Mouse (Mus musculus): Measurements from ENCODE around the gene Ubox5. TPM values are rescaled to one million over a fixed set of nuclear protein-coding genes. Genes with fewer than 3 reads are reported as not detected.

Gene Ubox5
- total RNA-seq, 2 experiments from 2014 or later: 10.0 to 12.5 TPM

GRCm38 (mm10) chr2:130632416-130632815 lies 2.6 kb upstream of the Ubox5 start:
- intact Hi-C loops (cut with DNase I): no loop called here

DNA sequence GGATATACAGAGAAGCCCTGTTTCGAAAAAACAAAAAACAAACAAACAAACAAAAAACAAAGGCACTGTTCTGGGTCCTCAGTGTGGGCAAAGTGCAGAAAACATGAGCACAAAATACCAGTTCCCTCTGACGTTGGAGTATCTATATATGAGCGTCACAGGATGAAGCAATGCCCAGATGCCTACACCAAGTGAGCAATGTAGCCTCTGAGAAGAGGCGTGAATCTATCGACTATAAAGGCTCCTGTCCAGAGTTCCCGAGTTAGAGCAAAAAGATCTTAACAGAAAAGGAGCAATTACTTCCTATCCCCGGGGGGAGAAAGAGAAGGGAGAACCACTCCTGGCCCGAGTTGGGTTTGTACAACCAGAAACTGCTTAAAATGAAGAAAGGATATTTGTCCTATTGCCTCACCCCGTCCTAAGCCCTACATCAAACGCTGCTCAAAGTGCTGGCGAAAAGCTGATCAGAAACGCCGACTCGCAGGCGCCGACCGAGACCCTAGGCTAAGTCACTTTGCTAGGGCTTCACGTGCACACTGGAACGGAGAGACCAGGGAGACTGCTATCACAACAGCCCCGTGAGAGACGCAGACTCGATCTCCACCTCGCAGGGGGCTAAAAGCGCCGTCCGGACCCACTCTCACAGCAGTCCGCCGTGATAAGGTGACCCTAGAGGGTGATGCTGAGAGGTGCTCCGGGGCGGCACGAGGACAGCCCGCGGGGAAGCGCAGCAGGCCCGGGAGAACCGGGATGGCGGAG lies 579 bp downstream of the Ubox5 start:
- intact Hi-C loops (cut with DNase I): no loop called here
- no peak for DNase-seq (ENCODE audit: extremely low spot score in 1 of 2, low spot score in 2 of 2)
- Histone ChIP-seq H3K27ac (peak overlapping the region; percentile 85), H3K4me3 (peak overlapping the region; percentile 68)
- no peak for TF ChIP-seq CTCF (IDR thresholded peaks at IDR 0.05)

More at GRCm38 (mm10) chr2:130632416-130632815, 2.6 kb upstream of the Ubox5 start:
- Histone ChIP-seq H3K27ac (peak overlapping the region; percentile 17; the same call in 1 of the 2 replicates), H3K4me3 (no peak overlapping the region)
- DNase-seq (ENCODE audit: extremely low spot score in 1 of 2, low spot score in 2 of 2): no peak
- no peak for TF ChIP-seq CTCF (IDR thresholded peaks at IDR 0.05)

DNA sequence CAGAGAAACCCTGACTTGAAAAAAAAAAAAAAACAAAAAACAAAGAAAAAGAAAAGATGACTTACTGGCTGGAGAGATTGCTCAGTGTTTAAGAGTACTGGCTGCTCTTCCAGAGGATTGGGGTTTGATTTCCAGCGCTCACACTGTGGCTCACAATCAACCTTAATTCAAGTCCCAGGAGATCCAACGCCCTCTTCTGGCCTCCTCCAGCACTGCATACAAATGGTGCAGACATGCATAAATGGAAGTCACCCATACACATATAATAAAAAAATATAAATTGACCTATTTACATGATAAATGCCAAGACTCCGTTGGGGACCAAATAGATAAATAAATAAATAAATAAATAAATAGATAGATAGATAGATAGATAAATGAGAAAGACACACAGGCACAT lies 1.4 kb downstream of the Ubox5 start:
- Histone ChIP-seq H3K27ac (no peak overlapping the region), H3K4me3 (no peak overlapping the region)
- TF ChIP-seq CTCF (IDR thresholded peaks at IDR 0.05): peak; percentile 19; the same call in 1 of the 2 replicates
- intact Hi-C loops (cut with DNase I): no loop called here
- DNase-seq (ENCODE audit: extremely low spot score in 1 of 2, low spot score in 2 of 2): no peak

- Histone ChIP-seq H3K27ac (no peak overlapping the region), H3K4me3 (no peak overlapping the region)
- DNase-seq (ENCODE audit: extremely low spot score in 1 of 2, low spot score in 2 of 2): no peak
- intact Hi-C loops (cut with DNase I): no loop called here
- no peak for TF ChIP-seq CTCF (IDR thresholded peaks at IDR 0.05)
Measured at GRCm38 (mm10) chr2:130618972-130619371, 10.9 kb downstream of the Ubox5 start.

DNA sequence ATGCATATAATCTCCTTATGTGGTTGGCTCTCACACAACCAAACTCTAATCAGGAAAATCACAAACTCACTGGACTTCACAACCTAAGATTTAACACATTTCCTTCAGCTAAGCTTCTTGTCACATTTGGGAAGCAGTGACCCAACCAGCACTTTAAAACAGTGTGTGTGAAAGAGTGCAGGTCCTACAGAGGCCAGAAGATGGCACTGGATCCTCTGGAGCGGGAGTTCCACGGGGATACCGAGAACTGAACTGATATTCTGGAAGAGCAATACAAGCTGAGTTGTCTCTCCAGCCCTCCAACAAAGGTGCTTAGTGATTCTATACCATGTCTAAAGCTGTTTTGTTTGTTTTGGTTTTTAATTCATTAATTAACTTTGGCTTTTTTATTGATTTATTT lies 16.7 kb downstream of the Ubox5 start:
- peak; percentile 49 for TF ChIP-seq CTCF (IDR thresholded peaks at IDR 0.05)

GRCm38 (mm10) chr2:130602195-130602594 lies 27.6 kb downstream of the Ubox5 start:
- intact Hi-C loops (cut with DNase I): no loop called here
- no peak for TF ChIP-seq CTCF (IDR thresholded peaks at IDR 0.05)
- no peak for DNase-seq (ENCODE audit: extremely low spot score in 1 of 2, low spot score in 2 of 2)
- Histone ChIP-seq H3K27ac (no peak overlapping the region), H3K4me3 (no peak overlapping the region)

More for the DNA sequence above, 16.7 kb downstream of the Ubox5 start:
- Histone ChIP-seq H3K27ac (no peak overlapping the region), H3K4me3 (no peak overlapping the region)
- intact Hi-C loops (cut with DNase I): no loop called here
- no peak for DNase-seq (ENCODE audit: extremely low spot score in 1 of 2, low spot score in 2 of 2)

GRCm38 (mm10) chr2:130598399-130598798 lies 31.4 kb downstream of the Ubox5 start:
- H3K27ac ChIP-seq: no peak overlapping the region
- intact Hi-C loops (cut with DNase I): no loop called here

DNA sequence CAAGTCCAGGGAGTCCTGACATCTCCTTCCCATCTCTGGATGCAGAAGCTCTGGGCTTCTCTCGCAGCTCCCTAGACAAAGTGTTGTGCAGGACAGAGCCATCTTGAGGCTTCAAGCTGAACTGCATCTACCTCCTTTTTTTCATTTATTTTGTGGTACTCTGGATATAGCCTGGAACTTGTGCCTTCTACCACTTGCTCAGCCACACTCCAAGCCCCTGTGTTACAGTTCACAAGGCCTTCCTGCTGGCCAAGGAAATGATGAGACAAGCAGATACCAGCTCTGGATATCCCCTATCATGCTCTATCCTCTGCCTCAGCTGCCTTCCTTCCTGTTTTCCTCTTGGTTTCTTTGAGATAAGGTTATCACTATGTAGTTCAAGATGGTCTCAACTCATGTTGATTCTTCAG lies 32.2 kb downstream of the Ubox5 start:
- Histone ChIP-seq H3K27ac (no peak overlapping the region), H3K4me3 (no peak overlapping the region)
- no peak for DNase-seq (ENCODE audit: extremely low spot score in 1 of 2, low spot score in 2 of 2)
- TF ChIP-seq CTCF (IDR thresholded peaks at IDR 0.05): peak; percentile 83
- intact Hi-C loops (cut with DNase I): no loop called here

More at GRCm38 (mm10) chr2:130598399-130598798, 31.4 kb downstream of the Ubox5 start:
- no peak overlapping the region for H3K4me3 ChIP-seq
- DNase-seq (ENCODE audit: extremely low spot score in 1 of 2, low spot score in 2 of 2): no peak
- no peak; the same call in 1 of the 2 replicates for TF ChIP-seq CTCF (IDR thresholded peaks at IDR 0.05)

DNA sequence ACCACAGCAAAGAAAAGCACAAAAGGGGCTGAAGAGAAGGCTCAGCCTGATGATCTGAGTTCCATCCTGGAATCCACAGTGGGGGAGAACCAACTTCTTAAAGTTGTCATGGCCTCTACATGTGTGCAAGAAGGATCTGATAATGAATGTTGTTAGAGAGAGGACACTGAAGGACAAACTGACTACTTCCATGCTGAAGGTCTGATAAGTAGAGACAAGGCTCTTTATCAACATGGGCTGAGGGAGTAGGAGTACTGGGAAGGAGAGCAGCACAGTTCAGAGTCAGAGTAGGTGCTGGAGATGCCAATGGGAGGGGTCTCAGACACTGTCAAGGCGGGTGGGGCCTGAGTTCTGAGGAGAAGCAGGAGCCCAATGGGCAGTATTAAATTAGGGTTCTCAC lies 34.2 kb downstream of the Ubox5 start:
- intact Hi-C loops (cut with DNase I): no loop called here
- H3K27ac ChIP-seq: no peak overlapping the region
- no peak for TF ChIP-seq CTCF (IDR thresholded peaks at IDR 0.05)
- no peak for DNase-seq (ENCODE audit: extremely low spot score in 1 of 2, low spot score in 2 of 2)
- H3K4me3 ChIP-seq: no peak overlapping the region

DNA sequence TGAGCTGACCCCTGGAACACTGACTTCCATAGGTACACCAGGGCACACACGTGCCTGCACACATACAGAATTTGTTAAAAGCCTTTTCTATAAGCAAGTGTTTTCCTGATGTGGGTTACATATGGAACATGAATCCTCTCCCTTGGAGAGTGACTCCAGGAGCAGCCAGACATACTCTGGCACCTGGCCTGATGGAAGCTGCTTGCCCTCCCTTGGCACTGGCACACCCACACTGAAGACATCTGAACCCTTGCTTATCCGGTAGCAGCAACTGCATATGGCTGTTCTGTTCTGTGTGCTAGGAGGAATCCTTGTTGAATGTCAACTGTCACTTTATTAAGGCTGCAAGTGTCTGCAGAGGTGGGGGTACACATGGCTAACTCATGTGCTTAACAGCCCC lies 38.8 kb downstream of the Ubox5 start:
- no peak overlapping the region for H3K27ac ChIP-seq
- no peak for TF ChIP-seq CTCF (IDR thresholded peaks at IDR 0.05)
- intact Hi-C loops (cut with DNase I): no loop called here
- H3K4me3 ChIP-seq: no peak overlapping the region
- no peak for DNase-seq (ENCODE audit: extremely low spot score in 1 of 2, low spot score in 2 of 2)

GRCm38 (mm10) chr2:130589761-130590160 lies 40.1 kb downstream of the Ubox5 start:
- no peak for TF ChIP-seq CTCF (IDR thresholded peaks at IDR 0.05)
- Histone ChIP-seq H3K4me3 (no peak overlapping the region), H3K27ac (no peak overlapping the region)
- intact Hi-C loops (cut with DNase I): no loop called here
- no peak for DNase-seq (ENCODE audit: extremely low spot score in 1 of 2, low spot score in 2 of 2)

- no peak overlapping the region for H3K27ac ChIP-seq
- DNase-seq (ENCODE audit: extremely low spot score in 1 of 2, low spot score in 2 of 2): no peak
- intact Hi-C loops (cut with DNase I): no loop called here
- H3K4me3 ChIP-seq: no peak overlapping the region
- TF ChIP-seq CTCF (IDR thresholded peaks at IDR 0.05): no peak
Measured at GRCm38 (mm10) chr2:130589157-130589556, 40.7 kb downstream of the Ubox5 start.

DNA sequence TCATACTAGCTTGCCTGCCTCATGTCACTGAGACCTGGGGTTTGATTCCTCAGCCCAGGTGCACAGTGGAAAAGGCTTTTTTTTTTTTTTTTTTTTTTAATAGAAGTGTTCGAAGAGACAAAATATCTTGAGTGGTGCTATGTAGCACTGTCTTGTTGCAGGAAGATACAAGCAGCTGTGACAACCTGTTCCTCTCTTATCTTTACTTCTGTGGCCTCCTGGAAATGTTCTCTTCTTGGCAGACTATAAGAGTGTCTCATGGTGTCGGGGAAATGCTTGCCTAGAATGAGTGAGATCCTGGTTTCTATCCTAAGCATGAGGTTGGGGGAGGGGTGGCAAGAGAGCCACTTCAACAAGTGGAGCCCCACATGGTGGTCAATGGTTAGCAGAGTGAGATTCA lies 41.5 kb downstream of the Ubox5 start:
- Histone ChIP-seq H3K27ac (no peak overlapping the region), H3K4me3 (no peak overlapping the region)
- TF ChIP-seq CTCF (IDR thresholded peaks at IDR 0.05): no peak
- DNase-seq (ENCODE audit: extremely low spot score in 1 of 2, low spot score in 2 of 2): no peak
- intact Hi-C loops (cut with DNase I): no loop called here

All from left cerebral cortex, adult 2 months (tissue).